Mouse (Mus musculus) C2C12 (cell line): Measurements from ENCODE around the gene Olfr808.

Experiments
- CEBPB ChIP-seq: IDR thresholded peaks from one replicate; pipeline ENCODE4 v1.6.1; 2011; ENCODE audit warnings: low read depth, mild to moderate bottlenecking, control low read depth, moderate library complexity
- CTCF ChIP-seq: IDR thresholded peaks from one replicate; pipeline ENCODE4 v1.5.1; 2011; ENCODE audit not compliant: control insufficient read depth, insufficient read depth, insufficient read length
- MAX ChIP-seq: IDR thresholded peaks from one replicate; pipeline ENCODE4 v1.6.1; 2011; ENCODE audit warnings: mild to moderate bottlenecking, control low read depth
- MYOD1 ChIP-seq: IDR thresholded peaks from one replicate; pipeline ENCODE4 v1.6.1; 2011; ENCODE audit warnings: low read depth; ENCODE audit not compliant: control insufficient read depth, insufficient read length
- MYOG ChIP-seq: IDR thresholded peaks from one replicate; pipeline ENCODE4 v1.6.1; 2011; ENCODE audit not compliant: control insufficient read depth, insufficient read length; ENCODE audit errors: extremely low read depth
- USF1 ChIP-seq: IDR thresholded peaks from one replicate; pipeline ENCODE4 v1.6.1; 2011; ENCODE audit warnings: low read depth, mild to moderate bottlenecking, control low read depth, moderate library complexity

DNA sequence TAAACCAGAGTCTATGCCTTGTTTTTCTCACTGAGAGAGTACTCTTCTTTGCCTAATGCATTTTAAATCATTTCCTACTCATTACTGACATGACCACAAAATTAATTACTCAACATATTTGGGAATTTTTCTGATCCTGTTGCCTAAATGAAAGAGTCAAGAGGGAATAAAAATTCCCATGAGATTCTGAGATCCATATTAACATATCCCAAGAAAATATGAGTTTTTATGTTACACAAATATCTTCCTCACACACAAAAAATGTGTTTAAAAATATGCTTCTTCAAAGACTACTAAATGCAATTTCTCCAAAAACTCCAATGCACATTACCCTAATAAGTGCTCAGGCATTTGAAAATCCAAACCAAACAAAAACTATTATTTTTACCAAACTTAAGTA lies 29.5 kb downstream of the Olfr808 start, which contains the start of gene Olfr810:
- no peak for TF ChIP-seq MAX
- TF ChIP-seq MYOD1: no peak
- TF ChIP-seq CTCF: no peak
- no peak for TF ChIP-seq USF1
- no peak for TF ChIP-seq CEBPB
- TF ChIP-seq MYOG: no peak
